Mouse (Mus musculus) adipocyte (in vitro differentiated cells): ENCODE data around the gene Ctla2b.
A peak's percentile ranks its signal among the peaks of the same experiment; 100 is the strongest.
"Not testable (repeated sequence)": the region's sequence is repeated elsewhere in the genome, so short reads cannot be mapped to it uniquely, and the experiment has no call there.

Experiments used
- DNase-seq: peaks from one replicate; pipeline ENCODE4 v3.0.0-alpha.2; 2016; ENCODE audit warnings: low spot score

The Ctla2b gene

DNA sequence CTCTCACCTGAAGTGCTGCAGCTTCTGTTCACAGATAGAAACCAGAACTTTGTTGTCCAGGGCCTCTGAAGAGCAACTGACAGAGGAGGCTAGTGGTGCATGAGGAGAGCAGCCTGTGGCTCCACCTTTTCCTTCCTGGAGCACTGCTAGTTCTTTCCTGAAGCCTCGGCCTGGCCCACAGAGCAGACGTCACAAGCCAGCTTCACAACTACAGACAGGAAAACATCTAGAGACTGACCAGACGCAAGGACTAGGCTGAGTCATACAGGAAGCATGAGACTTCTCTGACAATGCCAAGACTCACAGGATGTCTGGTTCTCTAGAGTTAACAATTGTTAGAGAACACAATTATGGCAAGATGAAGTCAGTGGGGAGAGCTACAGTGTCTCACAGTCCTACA, at the start of gene Ctla2b:
Ctla2b (minus strand) TSS at position 120 of the 400 bp plus-strand sequence.
- peak; percentile 30 for DNase-seq

- DNase-seq: not testable (repeated sequence)
Observed at GRCm38 (mm10) chr13:60941884-60942283, 44.6 kb upstream of the Ctla2b start, which contains the start of gene Tpbpa. Gene Tpbpa, minus strand, starts transcription at chr13:60941984.

DNA sequence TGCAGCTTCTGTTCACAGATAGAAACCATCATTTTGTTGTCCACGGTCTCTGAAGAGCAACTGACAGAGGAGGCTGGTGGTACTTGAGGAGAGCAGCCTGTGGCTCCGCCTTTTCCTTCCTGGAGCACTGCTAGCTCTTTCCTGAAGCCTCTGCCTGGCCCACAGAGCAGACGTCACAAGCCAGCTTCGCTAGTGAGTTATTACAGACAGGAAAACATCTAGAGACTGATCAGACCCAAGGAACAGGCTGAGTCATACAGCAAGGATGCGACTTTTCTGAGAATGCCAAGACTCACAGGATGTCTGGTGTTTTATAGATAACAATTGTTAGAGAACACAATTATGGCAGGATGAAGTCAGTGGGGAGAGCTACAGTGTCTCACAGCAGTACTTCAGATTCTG, 39.3 kb upstream of the Ctla2b start, which contains the start of the genes Gm49391 and Ctla2a:
Gm49391 (minus strand) TSS at position 72 of the 402 bp plus-strand sequence.
Ctla2a (minus strand) TSS at position 126 of the 402 bp plus-strand sequence.
- DNase-seq: no peak

DNA sequence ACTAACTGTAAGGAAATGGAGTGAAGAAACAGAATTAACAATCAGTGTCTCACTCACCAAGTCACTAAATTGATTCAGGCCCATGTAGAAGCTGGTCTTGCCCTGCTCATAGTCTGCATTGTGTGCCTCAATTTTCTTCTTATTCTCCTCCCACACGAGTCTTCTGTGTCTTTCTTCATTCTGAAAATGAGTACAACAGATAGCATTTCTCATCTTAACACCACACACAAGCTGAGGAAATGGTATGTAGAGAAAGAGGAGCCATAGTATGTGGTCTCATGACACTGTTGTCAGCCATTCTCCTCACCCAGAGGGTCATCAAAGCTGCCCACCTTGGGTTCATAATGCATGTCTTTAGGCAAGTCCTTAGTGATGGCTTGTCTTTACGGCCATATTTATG, 38.2 kb upstream of the Ctla2b start, which contains the start of gene Gm49393:
Gm49393 (minus strand) TSS at position 101 of the 400 bp plus-strand sequence.
- not testable (repeated sequence) for DNase-seq

- DNase-seq: not testable (repeated sequence)
Observed at GRCm38 (mm10) chr13:60904780-60905179, 7.5 kb upstream of the Ctla2b start, which contains the start of gene Tpbpb. Gene Tpbpb, minus strand, starts transcription at chr13:60904880.

DNA sequence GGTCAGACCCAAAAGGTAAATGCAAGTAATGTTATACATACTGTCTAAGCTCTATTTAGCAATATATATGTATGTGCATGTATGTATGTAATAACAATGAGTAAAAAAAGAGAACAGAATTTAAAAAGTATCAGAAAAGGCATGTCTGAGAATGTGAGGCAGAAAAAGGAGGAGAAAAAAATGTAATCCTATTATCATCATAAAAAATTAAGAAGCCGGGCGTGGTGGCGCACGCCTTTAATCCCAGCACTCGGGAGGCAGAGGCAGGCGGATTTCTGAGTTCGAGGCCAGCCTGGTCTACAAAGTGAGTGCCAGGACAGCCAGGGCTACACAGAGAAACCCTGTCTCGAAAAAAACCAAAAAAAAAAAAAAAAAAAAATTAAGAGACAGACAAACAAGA, 453 bp downstream of the Ctla2b start, which contains the start of gene Gm49392:
Gm49392 (minus strand) TSS at position 101 of the 400 bp plus-strand sequence.
- not testable (repeated sequence) for DNase-seq

DNA sequence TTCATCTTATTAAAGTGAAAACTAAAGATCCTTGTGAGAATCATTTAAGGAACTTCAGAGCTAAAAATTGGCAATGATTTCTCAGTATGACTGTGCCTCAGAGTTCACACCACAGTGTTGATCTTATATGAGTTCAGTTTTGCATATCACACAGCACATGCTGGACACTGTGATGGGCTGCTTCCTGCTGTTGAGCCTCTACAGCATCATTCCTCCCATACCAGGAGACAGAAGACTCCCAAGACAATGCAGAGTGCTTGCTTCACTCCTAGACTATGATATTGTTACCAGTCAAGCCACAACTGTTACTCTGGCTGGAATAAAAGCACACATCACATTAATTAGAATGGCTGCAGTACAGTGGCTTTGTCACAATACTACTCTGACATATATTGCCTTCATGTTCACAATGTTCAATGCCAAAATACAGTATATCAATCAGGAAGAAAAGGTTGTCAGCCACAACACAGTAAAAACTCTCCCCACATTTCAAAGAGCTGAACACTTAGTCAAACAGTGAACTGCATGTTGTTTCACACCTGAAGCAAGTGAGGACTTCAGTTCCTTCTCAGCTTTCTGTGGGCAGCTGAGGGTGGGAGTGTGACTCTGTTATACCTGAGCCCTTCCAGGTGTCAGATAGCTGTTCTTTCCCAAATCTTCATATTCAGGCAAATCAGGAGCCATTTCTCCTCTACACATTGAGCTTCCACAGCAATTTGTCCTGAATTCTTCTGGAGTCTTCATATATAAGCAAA, 1.7 kb downstream of the Ctla2b start:
- DNase-seq: no peak

- DNase-seq: no peak
Observed at GRCm38 (mm10) chr13:60892301-60892700, 4.9 kb downstream of the Ctla2b start.

- DNase-seq: no peak
Observed at GRCm38 (mm10) chr13:60864281-60864680, 33.0 kb downstream of the Ctla2b start, which contains the start of gene 4930486L24Rik. Gene 4930486L24Rik, minus strand, starts transcription at chr13:60864475.

DNA sequence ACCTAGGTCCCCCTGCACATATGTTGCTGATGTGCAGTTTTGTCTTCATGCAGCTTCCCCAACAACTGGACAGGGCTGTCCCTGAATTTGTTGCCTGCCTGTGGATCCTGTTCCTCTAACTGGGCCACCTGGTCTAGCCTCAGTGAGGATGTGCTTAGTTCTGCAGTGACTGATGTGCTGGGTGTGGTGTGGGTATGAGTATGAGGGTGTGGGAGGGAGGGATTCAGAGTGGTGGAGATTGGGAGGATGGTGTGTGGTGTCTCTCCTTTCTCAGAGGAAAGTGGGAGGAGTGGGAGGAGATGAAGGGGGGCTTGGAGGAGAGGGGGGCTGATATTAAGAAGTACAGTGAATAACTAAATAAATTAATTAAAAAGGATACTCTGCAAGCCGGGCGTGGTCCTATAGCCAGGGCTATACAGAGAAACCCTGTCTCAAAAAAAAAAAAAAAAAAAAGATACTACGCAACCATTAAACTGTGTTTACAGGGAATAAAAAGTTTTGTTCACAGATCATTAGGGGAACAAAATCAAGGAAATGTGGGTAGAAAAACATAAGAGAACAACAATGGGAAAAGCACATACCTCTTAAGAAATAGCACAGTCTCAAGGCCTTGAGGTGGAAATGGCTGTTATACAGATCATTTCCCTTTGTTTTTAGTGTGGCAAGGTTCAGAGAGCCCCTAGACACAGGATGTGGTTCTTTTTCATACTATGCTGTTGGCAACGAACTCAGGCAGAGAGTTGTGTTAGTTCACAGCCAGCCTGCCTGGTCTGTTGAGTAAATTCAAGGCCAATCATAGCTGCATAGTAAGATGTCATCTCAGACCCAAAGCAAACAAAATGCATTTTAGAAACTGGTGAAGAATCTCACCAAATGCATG, 48.8 kb downstream of the Ctla2b start:
- peak; percentile 14 for DNase-seq
